Mouse (Mus musculus): ENCODE data around the gene Sept5. TPM values are rescaled to one million over a fixed set of nuclear protein-coding genes. Genes with fewer than 3 reads are reported as not detected.

Gene Sept5
- 30.2 and 32.2 TPM in 2 replicates for polyA plus RNA-seq (2016; fragmentation: Nextera tagmentation; extraction: Ambion mirVana)

GRCm38 (mm10) chr16:18629390-18630231, at the start of gene Sept5:
Sept5 (minus strand) TSS chr16:18629954.
- H3K27ac ChIP-seq (replicated peaks) = peak within 1 kb of the TSS; percentile 88
- WGBS = under 1% methylated on average over 91 of the region's 93 CpGs
- peak within 1 kb of the TSS; percentile 70 for H3K4me3 ChIP-seq
- no peaks in the 10 kb centered on the region for H3K9me3 ChIP-seq
- peaks cover 10% of the 10 kb centered on the region for H3K36me3 ChIP-seq (replicated peaks)
- peaks cover 83% of the 10 kb centered on the region for H3K27me3 ChIP-seq (replicated peaks; ENCODE audit: low read depth, poor library complexity, severe bottlenecking)
- DNase-seq (ENCODE audit: low spot score) = peak; percentile 80
- peaks cover 42% of the 10 kb centered on the region for H3K4me1 ChIP-seq

- Histone ChIP-seq H3K36me3 (replicated peaks) (no peaks in the 10 kb centered on the region), H3K4me3 (no peak overlapping the region), H3K27ac (replicated peaks) (no peak overlapping the region), H3K27me3 (replicated peaks; ENCODE audit: low read depth, poor library complexity, severe bottlenecking) (peaks cover 5% of the 10 kb centered on the region), H3K9me3 (no peaks in the 10 kb centered on the region), H3K4me1 (peaks cover 4% of the 10 kb centered on the region; the same call in 1 of the 2 replicates)
- WGBS = 49% methylated on average over 5 of the region's 5 CpGs
- no peak for DNase-seq (ENCODE audit: low spot score)
Observed at GRCm38 (mm10) chr16:18679112-18679511, 49.4 kb upstream of the Sept5 start.

- Histone ChIP-seq H3K9me3 (no peaks in the 10 kb centered on the region), H3K4me1 (no peaks in the 10 kb centered on the region), H3K4me3 (no peak overlapping the region), H3K27ac (replicated peaks) (no peak overlapping the region), H3K27me3 (replicated peaks; ENCODE audit: low read depth, poor library complexity, severe bottlenecking) (peaks cover 5% of the 10 kb centered on the region), H3K36me3 (replicated peaks) (no peaks in the 10 kb centered on the region)
- DNase-seq (ENCODE audit: low spot score) = peak; percentile 79
- WGBS = 35% methylated on average over 17 of the region's 17 CpGs
Observed at GRCm38 (mm10) chr16:18677746-18678679, 48.3 kb upstream of the Sept5 start.

DNA sequence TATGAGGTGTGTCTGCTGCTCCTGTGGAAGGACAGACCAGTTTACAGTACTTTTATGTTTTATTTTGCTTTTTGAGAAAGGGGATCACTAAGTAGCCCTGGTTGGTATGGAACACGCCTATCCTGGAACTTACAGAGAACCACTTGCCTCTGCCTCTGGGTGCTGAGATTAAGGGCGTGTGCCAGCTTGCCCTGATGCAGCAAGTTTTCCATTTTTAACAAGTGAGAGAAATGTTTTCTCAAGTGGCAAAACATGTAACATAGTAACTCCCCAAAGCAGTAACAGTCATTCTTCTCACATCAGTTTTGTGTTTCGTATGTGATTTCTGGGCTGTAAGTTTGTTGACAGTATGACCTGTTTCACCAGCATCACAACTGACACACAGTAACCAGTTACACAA, 43.3 kb upstream of the Sept5 start:
- Histone ChIP-seq H3K27me3 (replicated peaks; ENCODE audit: low read depth, poor library complexity, severe bottlenecking) (peaks cover 4% of the 10 kb centered on the region; the same call in 1 of the 2 replicates), H3K27ac (replicated peaks) (no peak overlapping the region), H3K36me3 (replicated peaks) (no peaks in the 10 kb centered on the region), H3K4me1 (no peaks in the 10 kb centered on the region), H3K9me3 (no peaks in the 10 kb centered on the region), H3K4me3 (no peak overlapping the region)
- no peak for DNase-seq (ENCODE audit: low spot score)
- 81% methylated on average over 3 of the region's 3 CpGs for WGBS

DNA sequence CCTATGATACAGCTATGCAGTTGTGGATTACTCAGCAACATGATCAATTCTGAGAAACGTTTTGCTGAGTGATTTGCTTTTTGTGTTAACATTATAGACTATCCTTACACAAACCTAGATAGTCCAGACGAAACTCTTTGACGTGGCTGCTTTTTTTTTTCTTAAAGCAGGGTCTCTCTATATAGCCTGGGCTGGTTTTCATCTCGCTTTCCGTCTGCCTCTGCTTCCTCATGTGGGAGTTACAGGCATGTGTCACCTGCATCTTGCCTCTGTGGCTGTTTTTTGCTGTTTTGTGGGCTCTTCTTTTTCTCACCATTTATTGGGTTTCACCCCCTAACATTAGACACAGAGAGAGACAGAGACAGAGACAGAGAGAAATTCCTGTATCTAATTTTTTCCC, 42.3 kb upstream of the Sept5 start:
- DNase-seq (ENCODE audit: low spot score) = no peak
- WGBS = 73% methylated on average over 5 of the region's 5 CpGs
- Histone ChIP-seq H3K9me3 (no peaks in the 10 kb centered on the region), H3K27me3 (replicated peaks; ENCODE audit: low read depth, poor library complexity, severe bottlenecking) (peaks cover 4% of the 10 kb centered on the region; the same call in 1 of the 2 replicates), H3K4me3 (no peak overlapping the region), H3K36me3 (replicated peaks) (no peaks in the 10 kb centered on the region), H3K4me1 (no peaks in the 10 kb centered on the region), H3K27ac (replicated peaks) (no peak overlapping the region)

DNA sequence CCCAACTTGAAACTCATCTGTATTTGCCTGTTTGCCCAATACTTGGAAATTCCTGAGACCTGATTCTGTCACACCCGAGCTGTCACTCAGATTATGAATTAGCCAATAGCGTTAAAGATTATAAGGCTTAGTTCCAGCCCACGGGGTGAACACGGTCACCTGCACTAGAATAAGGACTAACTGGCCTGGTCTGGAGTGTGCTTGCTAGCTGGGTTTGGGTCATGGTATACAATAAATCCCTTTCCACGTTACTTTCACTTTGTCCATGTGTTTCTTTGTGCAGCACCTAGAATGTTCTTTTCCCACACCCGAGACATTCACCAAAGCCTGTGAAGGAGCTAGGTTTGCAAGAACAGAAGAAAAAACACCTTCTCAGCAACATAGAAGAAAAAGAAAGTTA, 40.2 kb upstream of the Sept5 start:
- WGBS = 76% methylated on average over 6 of the region's 6 CpGs
- Histone ChIP-seq H3K27me3 (replicated peaks; ENCODE audit: low read depth, poor library complexity, severe bottlenecking) (peaks cover 4% of the 10 kb centered on the region; the same call in 1 of the 2 replicates), H3K9me3 (no peaks in the 10 kb centered on the region), H3K36me3 (replicated peaks) (no peaks in the 10 kb centered on the region), H3K4me1 (no peaks in the 10 kb centered on the region), H3K27ac (replicated peaks) (no peak overlapping the region), H3K4me3 (no peak overlapping the region)
- no peak for DNase-seq (ENCODE audit: low spot score)

- DNase-seq (ENCODE audit: low spot score) = no peak
- Histone ChIP-seq H3K4me1 (peaks cover 5% of the 10 kb centered on the region; the same call in 1 of the 2 replicates), H3K9me3 (no peaks in the 10 kb centered on the region), H3K36me3 (replicated peaks) (no peaks in the 10 kb centered on the region), H3K27ac (replicated peaks) (no peak overlapping the region), H3K27me3 (replicated peaks; ENCODE audit: low read depth, poor library complexity, severe bottlenecking) (no peaks in the 10 kb centered on the region), H3K4me3 (no peak overlapping the region)
- 81% methylated on average over 4 of the region's 4 CpGs for WGBS
Observed at GRCm38 (mm10) chr16:18658597-18658996, 28.8 kb upstream of the Sept5 start.

- 62% methylated on average over 5 of the region's 5 CpGs for WGBS
- H3K27me3 ChIP-seq (replicated peaks; ENCODE audit: low read depth, poor library complexity, severe bottlenecking) = no peaks in the 10 kb centered on the region
- H3K4me3 ChIP-seq = no peak overlapping the region
- H3K27ac ChIP-seq (replicated peaks) = no peak overlapping the region
- peaks cover 8% of the 10 kb centered on the region; the same call in 1 of the 2 replicates for H3K9me3 ChIP-seq
- no peaks in the 10 kb centered on the region for H3K36me3 ChIP-seq (replicated peaks)
- no peak for DNase-seq (ENCODE audit: low spot score)
- peaks cover 5% of the 10 kb centered on the region; the same call in 1 of the 2 replicates for H3K4me1 ChIP-seq
Observed at GRCm38 (mm10) chr16:18655372-18656098, 25.8 kb upstream of the Sept5 start.

DNA sequence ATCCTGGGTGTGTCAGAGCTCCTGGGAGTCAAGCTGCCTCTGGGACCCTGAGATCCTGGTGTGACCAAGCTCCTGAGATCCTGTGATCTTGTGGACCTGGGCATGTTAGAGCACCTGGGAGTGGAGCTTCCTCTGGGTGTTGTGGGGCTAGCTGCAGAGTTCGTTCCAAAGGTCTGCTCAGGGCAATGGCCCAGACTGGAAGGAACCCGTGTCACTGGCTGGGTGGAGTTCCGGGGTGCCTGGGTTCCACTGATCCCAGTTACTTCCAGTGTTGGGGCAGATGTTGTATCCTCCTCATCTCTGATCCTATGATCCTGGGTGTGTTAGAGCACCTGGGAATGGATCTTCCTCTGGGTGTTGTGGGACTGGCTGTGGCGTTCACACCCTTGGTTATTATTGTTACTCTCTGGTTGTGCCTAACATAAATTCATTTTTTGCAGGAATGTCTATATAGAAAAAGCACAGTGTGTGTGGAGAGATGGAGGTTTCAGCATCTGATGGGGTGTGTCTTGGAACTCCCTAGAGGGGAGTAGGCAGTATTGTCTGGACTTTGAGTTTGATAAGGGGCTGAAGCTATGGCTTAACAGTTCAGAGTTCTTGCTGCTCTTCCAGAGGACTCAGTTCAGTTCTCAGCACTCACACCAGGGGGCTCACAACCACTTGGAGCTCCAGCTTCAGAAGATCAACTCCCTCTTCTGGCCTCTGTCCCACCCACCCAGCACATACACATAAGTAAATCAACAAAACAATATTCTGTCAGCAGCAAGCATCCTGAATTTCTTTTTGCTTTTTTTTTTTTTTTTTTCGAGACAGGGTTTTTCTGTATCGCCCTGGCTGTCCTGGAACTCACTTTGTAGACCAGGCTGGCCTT, 23.8 kb upstream of the Sept5 start:
- WGBS = 82% methylated on average over 6 of the region's 6 CpGs
- Histone ChIP-seq H3K4me3 (no peak overlapping the region), H3K4me1 (peaks cover 5% of the 10 kb centered on the region; the same call in 1 of the 2 replicates), H3K9me3 (peaks cover 8% of the 10 kb centered on the region; the same call in 1 of the 2 replicates), H3K36me3 (replicated peaks) (no peaks in the 10 kb centered on the region), H3K27ac (replicated peaks) (no peak overlapping the region), H3K27me3 (replicated peaks; ENCODE audit: low read depth, poor library complexity, severe bottlenecking) (no peaks in the 10 kb centered on the region)
- no peak for DNase-seq (ENCODE audit: low spot score)

- no peak overlapping the region for H3K4me3 ChIP-seq
- 70% methylated on average over 3 of the region's 3 CpGs for WGBS
- no peaks in the 10 kb centered on the region for H3K27me3 ChIP-seq (replicated peaks; ENCODE audit: low read depth, poor library complexity, severe bottlenecking)
- no peak overlapping the region for H3K27ac ChIP-seq (replicated peaks)
- no peaks in the 10 kb centered on the region for H3K36me3 ChIP-seq (replicated peaks)
- no peak for DNase-seq (ENCODE audit: low spot score)
- peaks cover 8% of the 10 kb centered on the region; the same call in 1 of the 2 replicates for H3K9me3 ChIP-seq
- peaks cover 6% of the 10 kb centered on the region; the same call in 1 of the 2 replicates for H3K4me1 ChIP-seq
Observed at GRCm38 (mm10) chr16:18649126-18649525, 19.4 kb upstream of the Sept5 start.

DNA sequence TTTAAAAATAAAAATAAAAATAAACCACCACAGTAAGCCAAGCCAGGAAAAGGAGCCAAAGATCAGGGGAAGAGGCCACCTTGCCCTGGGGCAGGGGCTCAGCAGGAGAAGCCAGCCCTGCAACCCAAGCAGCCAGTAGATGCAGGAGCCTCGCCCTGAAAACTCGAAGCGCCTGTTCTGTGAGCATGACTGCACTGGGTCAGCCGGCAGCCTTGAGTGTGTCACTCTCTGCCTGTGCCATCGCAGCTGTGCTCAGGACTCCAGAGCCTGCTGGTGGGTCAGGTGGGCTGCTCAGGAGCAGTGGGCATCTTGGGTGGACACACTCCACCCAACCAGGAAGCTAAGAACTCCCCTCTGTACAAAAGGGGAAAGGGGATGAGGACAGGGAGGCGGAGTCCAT, 15.6 kb upstream of the Sept5 start:
- Histone ChIP-seq H3K4me3 (no peak overlapping the region), H3K9me3 (no peaks in the 10 kb centered on the region), H3K27ac (replicated peaks) (no peak overlapping the region), H3K27me3 (replicated peaks; ENCODE audit: low read depth, poor library complexity, severe bottlenecking) (no peaks in the 10 kb centered on the region), H3K36me3 (replicated peaks) (no peaks in the 10 kb centered on the region), H3K4me1 (peaks cover 6% of the 10 kb centered on the region; the same call in 1 of the 2 replicates)
- DNase-seq (ENCODE audit: low spot score) = no peak
- 51% methylated on average over 6 of the region's 6 CpGs for WGBS
